Mouse (Mus musculus) heart, embryonic 11.5 days (tissue): ENCODE results near the gene Arhgap24. TPM values are rescaled to one million over a fixed set of nuclear protein-coding genes. Genes with fewer than 3 reads are reported as not detected.
A peak's percentile ranks its signal among the peaks of the same experiment; 100 is the strongest.
"Not testable (repeated sequence)": the region's sequence is repeated elsewhere in the genome, so short reads cannot be mapped to it uniquely, and the experiment has no call there.

Source experiments
- ATAC-seq: fragments of 200-750 bp; cut with Nextera tagmentation; replicated peaks from 2 replicates; pipeline ENCODE4 v1.8.0; 2017; ENCODE audit warnings: moderate library complexity; ENCODE audit not compliant: insufficient number of reproducible peaks, low FRiP score, low TSS enrichment
- H3K27ac ChIP-seq: fragments of 300-500 bp; sonication (generic); 2 replicates; pipeline ENCODE4 v1.5.1; 2014; ENCODE audit warnings: mild to moderate bottlenecking, low read depth, low read length
- H3K27me3 ChIP-seq: fragments of 300-500 bp; sonication (generic); 2 replicates; pipeline ENCODE4 v1.6.1; 2014; ENCODE audit warnings: mild to moderate bottlenecking, low read length, mixed read lengths; ENCODE audit not compliant: control insufficient read depth, insufficient read depth
- H3K36me3 ChIP-seq: fragments of 300-500 bp; sonication (generic); 2 replicates; pipeline ENCODE4 v1.6.1; 2014; ENCODE audit warnings: mild to moderate bottlenecking, low read length, moderate library complexity, mixed read lengths; ENCODE audit not compliant: control insufficient read depth, insufficient read depth
- H3K4me1 ChIP-seq: fragments of 300-500 bp; sonication (generic); 2 replicates; pipeline ENCODE4 v1.6.1; 2014; ENCODE audit warnings: low read length; ENCODE audit not compliant: control insufficient read depth, insufficient read depth
- H3K4me2 ChIP-seq: fragments of 300-500 bp; sonication (generic); 2 replicates; pipeline ENCODE4 v1.6.1; 2014; ENCODE audit warnings: mild to moderate bottlenecking, moderate library complexity
- H3K4me3 ChIP-seq: fragments of 300-500 bp; sonication (generic); 2 replicates; pipeline ENCODE4 v1.5.1; 2014; ENCODE audit warnings: low read depth, low read length
- H3K9ac ChIP-seq: fragments of 300-500 bp; sonication (generic); 2 replicates; pipeline ENCODE4 v1.6.1; 2014; ENCODE audit warnings: mild to moderate bottlenecking, low read depth, low read length, moderate library complexity
- H3K9me3 ChIP-seq: fragments of 300-500 bp; sonication (generic); replicated peaks from 2 replicates; pipeline ENCODE4 v1.6.1; 2016; ENCODE audit warnings: low read length; ENCODE audit not compliant: control insufficient read depth
- WGBS: fragments of 180-500 bp; shearing (Covaris S2); extraction: QIAGEN DNeasy Blood & Tissue Kit; methylation state at CpG from one replicate; pipeline ENCODE4 v1.1.7; 2014; ENCODE audit not compliant: insufficient replicate concordance; 5-methylcytosine and 5-hydroxymethylcytosine counted together
- polyA plus RNA-seq: library from polyadenylated mRNA; unstranded; fragments of >200 nt; fragmentation: Nextera tagmentation; extraction: Ambion mirVana; gene quantifications from 2 replicates; pipeline ENCODE4 v1.2.1, GENCODE M21; 2014

Gene Arhgap24
- polyA plus RNA-seq, 1 experiment from 2014 or later = 6.2 TPM

DNA sequence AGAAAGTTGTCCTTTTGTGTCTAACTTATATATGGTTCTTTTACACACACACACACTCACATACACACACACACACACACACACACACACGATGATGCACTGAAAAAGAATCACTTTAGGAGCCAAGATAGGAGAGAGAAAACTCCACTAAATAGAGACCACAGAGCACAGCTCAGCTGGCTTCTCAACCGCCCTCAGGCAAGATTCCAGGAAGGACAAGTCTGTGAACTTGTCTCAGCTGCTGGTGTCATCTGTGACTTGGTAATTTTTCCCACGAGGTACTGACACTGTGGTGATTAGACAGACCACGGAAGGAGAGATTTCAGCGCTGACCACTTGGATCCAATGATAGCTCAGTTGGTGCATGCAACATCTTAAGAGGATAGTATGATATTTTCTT, 420.0 kb downstream of the Arhgap24 start:
- Histone ChIP-seq H3K4me1 (no peaks in the 10 kb centered on the region), H3K36me3 (no peaks in the 10 kb centered on the region), H3K27ac (no peak overlapping the region), H3K9me3 (no peaks in the 10 kb centered on the region), H3K27me3 (no peaks in the 10 kb centered on the region), H3K9ac (no peak overlapping the region), H3K4me2 (no peak overlapping the region), H3K4me3 (no peak overlapping the region)
- WGBS = 72% methylated on average over 5 of the region's 5 CpGs
- no peak for ATAC-seq

DNA sequence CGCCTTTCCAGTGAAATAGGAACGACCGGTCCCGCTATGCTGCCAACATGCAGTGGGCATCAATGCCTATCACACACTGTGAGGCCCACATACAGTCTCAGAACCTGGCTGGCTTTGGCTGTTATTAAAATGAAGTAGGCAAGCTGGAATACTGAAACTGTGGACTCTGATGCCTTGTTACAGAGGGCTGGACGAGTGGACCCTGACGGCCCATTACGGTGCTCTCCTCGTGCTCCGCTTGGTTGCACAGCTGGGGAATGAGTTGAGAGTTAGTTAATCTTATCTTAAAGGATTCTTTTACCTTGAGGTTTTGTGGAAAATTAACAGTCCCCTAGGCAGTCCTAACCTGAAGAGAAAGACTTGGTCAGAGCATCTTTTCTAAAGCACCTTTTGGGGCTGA, 422.3 kb downstream of the Arhgap24 start:
- Histone ChIP-seq H3K27me3 (no peaks in the 10 kb centered on the region), H3K9ac (no peak overlapping the region), H3K27ac (no peak overlapping the region), H3K9me3 (no peaks in the 10 kb centered on the region), H3K36me3 (no peaks in the 10 kb centered on the region), H3K4me2 (no peak overlapping the region), H3K4me3 (no peak overlapping the region), H3K4me1 (no peaks in the 10 kb centered on the region)
- ATAC-seq = no peak
- 85% methylated on average over 9 of the region's 9 CpGs for WGBS

DNA sequence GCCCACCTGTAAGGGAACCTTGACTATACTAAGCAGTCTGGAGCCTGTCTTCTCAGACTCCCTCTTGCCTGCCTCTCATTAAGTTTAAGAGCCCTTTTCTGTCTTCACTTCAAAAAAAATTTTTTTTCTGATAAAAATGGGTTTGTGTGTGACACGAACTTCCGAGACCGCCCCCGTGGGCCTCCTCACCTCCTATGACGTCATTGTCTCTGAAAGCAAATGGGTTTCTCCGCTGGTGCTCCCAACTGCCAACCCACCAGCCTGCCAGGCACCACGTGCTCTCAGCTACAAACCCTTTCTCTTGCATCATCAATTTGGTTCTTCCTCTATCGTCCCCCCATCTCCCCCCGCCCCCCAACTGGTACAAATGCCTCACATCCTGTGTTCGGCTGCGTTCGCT, 422.9 kb downstream of the Arhgap24 start:
- H3K36me3 ChIP-seq = no peaks in the 10 kb centered on the region
- ATAC-seq = no peak
- no peak overlapping the region for H3K4me3 ChIP-seq

DNA sequence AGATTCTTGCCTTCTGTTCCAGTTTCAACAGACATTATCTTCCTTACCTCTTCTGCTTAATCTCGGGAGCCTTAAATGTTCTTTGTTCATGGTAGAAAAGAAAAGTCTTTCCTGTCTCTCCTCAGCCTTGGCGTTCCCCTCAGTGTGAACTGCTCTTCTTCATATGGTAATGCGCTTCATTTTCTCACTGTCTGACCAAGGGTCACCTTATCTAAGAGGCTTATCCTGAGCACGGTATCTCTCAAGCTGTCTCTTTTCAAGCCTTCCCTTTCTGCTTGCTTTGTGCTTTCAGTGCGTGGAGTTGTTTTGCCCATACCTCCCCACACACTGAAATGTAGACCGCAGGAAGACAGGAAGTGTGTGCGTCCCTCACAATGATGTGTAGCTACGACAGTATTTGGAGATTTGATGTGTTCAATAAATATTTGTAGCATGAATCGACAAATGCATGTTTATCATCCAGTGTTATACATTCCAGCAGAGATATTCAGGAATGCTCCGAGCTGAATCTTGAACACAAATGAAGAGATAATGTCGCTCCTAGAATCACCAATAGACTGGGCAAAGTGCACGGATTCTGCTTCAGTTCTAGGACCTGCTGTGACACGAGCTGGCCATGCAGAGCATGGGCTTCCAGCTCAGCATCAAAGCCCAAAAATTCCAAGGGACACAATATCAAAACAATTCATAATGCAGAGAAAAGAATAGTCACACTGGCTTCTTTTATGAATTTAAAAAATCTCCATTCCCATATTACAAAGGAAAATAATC, 424.4 kb downstream of the Arhgap24 start:
- Histone ChIP-seq H3K4me3 (no peak overlapping the region), H3K4me2 (peak overlapping the region; percentile 38), H3K27me3 (no peaks in the 10 kb centered on the region), H3K4me1 (no peaks in the 10 kb centered on the region), H3K9ac (no peak overlapping the region), H3K36me3 (no peaks in the 10 kb centered on the region), H3K9me3 (no peaks in the 10 kb centered on the region), H3K27ac (no peak overlapping the region)
- no peak for ATAC-seq
- WGBS = 38% methylated on average over 13 of the region's 13 CpGs

More for the DNA sequence above, 422.9 kb downstream of the Arhgap24 start:
- Histone ChIP-seq H3K27ac (no peak overlapping the region), H3K27me3 (no peaks in the 10 kb centered on the region), H3K9ac (no peak overlapping the region), H3K4me2 (no peak overlapping the region), H3K4me1 (no peaks in the 10 kb centered on the region), H3K9me3 (no peaks in the 10 kb centered on the region)
- 81% methylated on average over 12 of the region's 12 CpGs for WGBS

DNA sequence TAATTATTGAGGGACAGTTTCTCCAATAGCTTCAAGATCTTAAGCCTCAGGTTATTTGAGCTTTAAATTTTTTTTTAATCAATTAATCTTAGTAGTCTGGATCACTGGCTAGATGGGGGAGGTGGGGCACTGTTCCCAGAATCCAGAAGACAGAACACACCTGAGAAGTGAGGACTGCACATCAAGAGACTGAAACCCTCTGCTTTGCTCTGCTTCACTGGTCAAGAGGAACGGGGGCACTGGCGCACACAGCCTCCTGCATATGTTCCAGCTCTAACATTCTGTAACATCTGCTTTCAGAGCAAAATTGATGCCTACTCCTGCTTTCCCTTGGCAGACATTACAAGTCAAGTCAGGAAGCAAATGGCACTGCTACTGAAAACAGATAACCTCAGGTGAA, 439.0 kb downstream of the Arhgap24 start:
- 86% methylated on average over 2 of the region's 2 CpGs for WGBS
- ATAC-seq = no peak
- H3K27me3 ChIP-seq = no peaks in the 10 kb centered on the region

DNA sequence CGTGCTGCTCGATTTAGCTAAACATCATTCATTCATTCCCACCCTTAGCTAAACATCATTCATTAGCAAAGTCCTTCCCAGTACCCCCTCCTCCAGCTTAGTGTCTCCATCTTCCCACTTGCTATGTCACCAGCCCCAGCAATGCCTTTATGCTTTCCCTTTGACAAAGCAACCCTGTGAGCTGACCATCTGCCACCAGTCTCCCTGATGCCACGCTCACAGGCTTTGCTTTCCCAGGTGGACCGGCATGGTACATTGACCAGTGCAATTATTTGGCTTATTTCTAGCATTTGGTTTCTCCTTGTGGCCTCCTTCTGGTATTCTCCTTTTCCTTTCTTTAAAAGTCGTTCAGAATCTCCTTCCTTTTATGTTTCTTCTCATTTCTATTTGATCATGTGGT, 445.6 kb downstream of the Arhgap24 start:
- H3K4me1 ChIP-seq = no peaks in the 10 kb centered on the region
- H3K27me3 ChIP-seq = no peaks in the 10 kb centered on the region
- no peaks in the 10 kb centered on the region for H3K9me3 ChIP-seq
- H3K4me2 ChIP-seq = no peak overlapping the region
- no peaks in the 10 kb centered on the region for H3K36me3 ChIP-seq
- H3K4me3 ChIP-seq = no peak overlapping the region
- no peak for ATAC-seq
- no peak overlapping the region for H3K9ac ChIP-seq
- 78% methylated on average over 5 of the region's 5 CpGs for WGBS
- H3K27ac ChIP-seq = no peak overlapping the region

More for the DNA sequence above, 439.0 kb downstream of the Arhgap24 start:
- Histone ChIP-seq H3K9me3 (no peaks in the 10 kb centered on the region), H3K4me2 (no peak overlapping the region), H3K9ac (no peak overlapping the region), H3K36me3 (no peaks in the 10 kb centered on the region), H3K27ac (no peak overlapping the region), H3K4me1 (no peaks in the 10 kb centered on the region), H3K4me3 (no peak overlapping the region)

DNA sequence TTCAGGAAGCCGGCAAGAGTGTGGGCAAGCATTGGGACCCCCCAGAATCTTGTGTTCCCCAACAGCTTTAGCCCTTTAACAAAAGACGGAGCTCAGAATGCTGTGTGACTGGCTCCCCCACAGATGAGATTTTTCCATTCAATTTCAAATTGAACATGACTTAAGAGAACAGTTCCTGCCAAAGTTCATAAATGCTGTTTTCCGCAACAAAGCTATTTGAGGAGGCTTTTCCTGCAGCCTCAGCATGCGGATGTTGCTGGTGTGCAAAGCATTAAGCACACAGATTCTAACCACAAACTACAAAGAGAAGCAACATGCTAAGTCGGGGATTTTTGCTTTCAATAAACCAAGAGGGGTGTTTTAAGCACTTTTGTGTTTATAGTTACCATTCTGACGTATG, 449.0 kb downstream of the Arhgap24 start:
- H3K4me3 ChIP-seq = no peak overlapping the region
- no peak for ATAC-seq
- 69% methylated on average over 6 of the region's 6 CpGs for WGBS
- no peaks in the 10 kb centered on the region for H3K27me3 ChIP-seq
- H3K27ac ChIP-seq = no peak overlapping the region
- no peaks in the 10 kb centered on the region for H3K4me1 ChIP-seq
- no peaks in the 10 kb centered on the region for H3K36me3 ChIP-seq
- H3K4me2 ChIP-seq = no peak overlapping the region
- no peak overlapping the region for H3K9ac ChIP-seq
- H3K9me3 ChIP-seq = no peaks in the 10 kb centered on the region

DNA sequence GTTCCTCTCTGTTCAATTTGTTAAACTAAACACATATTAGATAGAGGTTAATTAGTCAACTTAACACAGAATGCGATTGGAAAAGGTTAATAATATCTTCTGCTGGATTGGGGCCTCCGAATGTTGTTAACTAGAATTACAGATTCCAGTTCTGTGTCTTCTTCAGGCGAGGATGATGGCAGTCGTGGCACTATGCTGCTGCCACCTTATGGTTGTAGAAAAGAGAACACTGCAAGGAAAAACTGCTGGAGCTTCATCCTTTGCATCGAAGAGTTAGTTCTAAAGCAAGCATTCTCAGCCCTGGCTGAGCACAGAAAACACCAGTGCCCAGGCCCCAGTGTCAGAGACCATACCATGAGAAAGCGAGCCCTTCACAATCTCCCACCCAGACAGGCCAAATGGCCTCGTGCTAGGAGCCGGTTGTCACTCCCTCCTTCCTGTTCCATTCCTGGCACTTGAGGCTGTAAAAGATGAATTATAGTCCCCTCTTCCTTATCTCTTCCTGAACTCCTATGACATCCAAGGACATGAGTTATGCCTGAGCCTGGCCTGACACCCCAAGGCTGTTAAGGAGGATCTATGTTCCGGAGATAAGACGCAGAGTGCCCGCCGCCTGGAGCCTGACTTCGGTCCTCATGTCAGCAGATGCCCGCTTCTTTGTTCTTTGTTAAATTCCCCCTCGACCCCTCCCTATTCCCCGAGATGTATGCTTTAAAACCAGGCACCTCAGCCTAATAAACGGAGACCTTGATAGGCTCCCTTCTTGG, 462.9 kb downstream of the Arhgap24 start:
- H3K9ac ChIP-seq, H3K9me3 ChIP-seq, H3K4me3 ChIP-seq, H3K27ac ChIP-seq, H3K4me1 ChIP-seq, H3K36me3 ChIP-seq, ATAC-seq, H3K4me2 ChIP-seq, H3K27me3 ChIP-seq: not testable (repeated sequence)
- 65% methylated on average over 17 of the region's 17 CpGs for WGBS
